Mouse (Mus musculus): ENCODE data around the gene Snx30. TPM values are rescaled to one million over a fixed set of nuclear protein-coding genes. Genes with fewer than 3 reads are reported as not detected.

Gene Snx30
- polyA plus RNA-seq, 1 experiment from 2014 or later = 7.0 TPM

DNA sequence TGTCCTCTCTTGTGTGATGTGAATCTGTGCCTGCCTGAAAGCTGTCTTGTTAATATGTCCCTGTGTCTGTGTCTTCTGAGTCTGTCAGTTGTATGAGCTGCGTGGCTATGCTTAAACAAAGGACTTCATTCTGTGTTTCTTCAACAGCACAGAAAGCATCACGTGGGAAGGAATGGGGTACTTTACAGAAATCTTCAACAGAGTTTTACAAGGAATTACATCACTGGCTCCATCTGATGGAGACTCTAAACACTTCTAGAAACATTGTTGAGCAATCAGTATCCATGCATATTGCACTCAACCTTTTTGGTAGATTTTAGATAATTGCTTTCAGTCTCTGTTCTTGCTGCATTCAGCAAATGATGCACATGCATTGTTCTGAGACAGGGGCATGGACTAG is 71.4 kb downstream of the Snx30 start:
- 87% methylated on average over 2 of the region's 2 CpGs for WGBS

GRCm38 (mm10) chr4:59878595-59878994 is 73.0 kb downstream of the Snx30 start:
- no peak for DNase-seq (ENCODE audit: low spot score)
- 77% methylated on average over 8 of the region's 8 CpGs for WGBS
- no peaks in the 10 kb centered on the region for H3K27me3 ChIP-seq (ENCODE audit: insufficient read depth, low read length)

More for the DNA sequence above, 71.4 kb downstream of the Snx30 start:
- Histone ChIP-seq H3K9me3 (replicated peaks; ENCODE audit: low read length) (no peaks in the 10 kb centered on the region), H3K4me2 (ENCODE audit: low read length) (no peak overlapping the region), H3K9ac (ENCODE audit: low read depth, low read length) (no peak overlapping the region), H3K27ac (no peak overlapping the region), H3K4me1 (replicated peaks; ENCODE audit: insufficient read depth, low read length) (no peaks in the 10 kb centered on the region), H3K4me3 (replicated peaks; ENCODE audit: low read depth, low read length) (no peak overlapping the region), H3K36me3 (ENCODE audit: insufficient read depth, low read length) (0 out of 2 replicates have a peak, but pooled peaks cover 6% of the 10 kb centered on the region), H3K27me3 (ENCODE audit: insufficient read depth, low read length) (no peaks in the 10 kb centered on the region)
- no peak for TF ChIP-seq CTCF (IDR thresholded peaks at IDR 0.05; ENCODE audit: low read depth)
- DNase-seq (ENCODE audit: low spot score) = no peak
- ATAC-seq (replicated peaks; ENCODE audit: low FRiP score, low read depth) = no peak

DNA sequence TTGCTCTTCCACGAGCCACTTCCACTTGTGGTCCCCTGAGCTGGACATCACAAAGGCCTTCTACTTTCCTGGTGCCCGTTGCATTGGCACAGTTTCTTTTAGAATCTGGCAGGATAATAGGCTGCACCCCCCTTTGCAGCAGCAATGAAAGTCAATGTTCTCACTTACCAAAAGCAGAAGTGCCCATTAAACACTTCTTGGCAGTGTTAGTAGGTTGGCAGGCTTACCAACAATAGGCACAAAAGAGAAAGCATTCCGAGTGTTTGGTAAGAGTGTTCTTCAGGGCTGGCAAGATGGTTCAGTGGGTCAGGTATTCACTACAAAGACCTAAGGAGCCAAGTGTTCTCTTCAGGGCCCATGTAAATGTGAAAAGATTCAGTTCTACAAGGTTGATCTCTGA is 73.8 kb downstream of the Snx30 start:
- H3K4me1 ChIP-seq (replicated peaks; ENCODE audit: insufficient read depth, low read length) = no peaks in the 10 kb centered on the region
- TF ChIP-seq CTCF (IDR thresholded peaks at IDR 0.05; ENCODE audit: low read depth) = no peak
- no peak for ATAC-seq (replicated peaks; ENCODE audit: low FRiP score, low read depth)
- H3K4me3 ChIP-seq (replicated peaks; ENCODE audit: low read depth, low read length) = no peak overlapping the region
- no peaks in the 10 kb centered on the region for H3K9me3 ChIP-seq (replicated peaks; ENCODE audit: low read length)
- H3K4me2 ChIP-seq (ENCODE audit: low read length) = no peak overlapping the region
- H3K27me3 ChIP-seq (ENCODE audit: insufficient read depth, low read length) = no peaks in the 10 kb centered on the region
- 0 out of 2 replicates have a peak, but pooled peaks cover 6% of the 10 kb centered on the region for H3K36me3 ChIP-seq (ENCODE audit: insufficient read depth, low read length)
- 92% methylated on average over 3 of the region's 3 CpGs for whole genome bisulfite sequencing
- H3K27ac ChIP-seq = no peak overlapping the region
- H3K9ac ChIP-seq (ENCODE audit: low read depth, low read length) = no peak overlapping the region
- DNase-seq (ENCODE audit: low spot score) = no peak

More at GRCm38 (mm10) chr4:59878595-59878994, 73.0 kb downstream of the Snx30 start:
- Histone ChIP-seq H3K4me2 (ENCODE audit: low read length) (no peak overlapping the region), H3K27ac (no peak overlapping the region), H3K4me1 (replicated peaks; ENCODE audit: insufficient read depth, low read length) (no peaks in the 10 kb centered on the region), H3K9me3 (replicated peaks; ENCODE audit: low read length) (no peaks in the 10 kb centered on the region), H3K9ac (ENCODE audit: low read depth, low read length) (no peak overlapping the region), H3K36me3 (ENCODE audit: insufficient read depth, low read length) (0 out of 2 replicates have a peak, but pooled peaks cover 6% of the 10 kb centered on the region), H3K4me3 (replicated peaks; ENCODE audit: low read depth, low read length) (no peak overlapping the region)
- TF ChIP-seq CTCF (IDR thresholded peaks at IDR 0.05; ENCODE audit: low read depth) = no peak
- ATAC-seq (replicated peaks; ENCODE audit: low FRiP score, low read depth) = no peak

GRCm38 (mm10) chr4:59880725-59881124 is 75.1 kb downstream of the Snx30 start:
- H3K4me3 ChIP-seq (replicated peaks; ENCODE audit: low read depth, low read length) = no peak overlapping the region
- no peak overlapping the region for H3K27ac ChIP-seq
- H3K9ac ChIP-seq (ENCODE audit: low read depth, low read length) = no peak overlapping the region
- 88% methylated on average over 5 of the region's 5 CpGs for WGBS
- H3K4me1 ChIP-seq (replicated peaks; ENCODE audit: insufficient read depth, low read length) = no peaks in the 10 kb centered on the region
- H3K27me3 ChIP-seq (ENCODE audit: insufficient read depth, low read length) = no peaks in the 10 kb centered on the region
- H3K9me3 ChIP-seq (replicated peaks; ENCODE audit: low read length) = no peaks in the 10 kb centered on the region
- H3K4me2 ChIP-seq (ENCODE audit: low read length) = no peak overlapping the region
- no peak for TF ChIP-seq CTCF (IDR thresholded peaks at IDR 0.05; ENCODE audit: low read depth)
- DNase-seq (ENCODE audit: low spot score) (no peak), ATAC-seq (replicated peaks; ENCODE audit: low FRiP score, low read depth) (no peak)
- peaks cover 9% of the 10 kb centered on the region; the same call in 1 of the 2 replicates for H3K36me3 ChIP-seq (ENCODE audit: insufficient read depth, low read length)

DNA sequence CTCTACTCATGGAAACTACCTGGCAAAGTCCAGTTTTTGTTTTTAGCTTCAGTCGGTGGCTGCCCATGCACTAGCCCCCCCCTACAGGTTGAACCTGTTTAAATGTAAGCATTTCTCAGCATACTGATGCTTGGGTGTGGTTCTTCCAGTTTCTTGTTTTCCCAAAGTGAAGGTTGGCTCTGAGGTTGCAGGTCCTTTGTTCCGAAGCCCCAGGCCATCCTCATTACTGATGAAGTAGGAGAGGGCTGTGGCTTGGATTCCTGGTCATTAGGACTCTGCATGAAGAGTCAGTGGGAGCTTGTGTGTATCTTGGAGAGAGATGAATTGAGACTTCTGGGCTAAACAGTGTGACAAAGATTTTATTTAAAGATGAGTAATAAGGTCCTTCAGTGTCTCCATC is 75.6 kb downstream of the Snx30 start:
- Histone ChIP-seq H3K4me1 (replicated peaks; ENCODE audit: insufficient read depth, low read length) (no peaks in the 10 kb centered on the region), H3K9me3 (replicated peaks; ENCODE audit: low read length) (no peaks in the 10 kb centered on the region), H3K9ac (ENCODE audit: low read depth, low read length) (no peak overlapping the region), H3K27ac (no peak overlapping the region), H3K27me3 (ENCODE audit: insufficient read depth, low read length) (no peaks in the 10 kb centered on the region), H3K36me3 (ENCODE audit: insufficient read depth, low read length) (peaks cover 10% of the 10 kb centered on the region; the same call in 1 of the 2 replicates), H3K4me2 (ENCODE audit: low read length) (no peak overlapping the region), H3K4me3 (replicated peaks; ENCODE audit: low read depth, low read length) (no peak overlapping the region)
- no peak for ATAC-seq (replicated peaks; ENCODE audit: low FRiP score, low read depth)
- no peak for DNase-seq (ENCODE audit: low spot score)
- 79% methylated on average over 2 of the region's 2 CpGs for WGBS
- no peak for TF ChIP-seq CTCF (IDR thresholded peaks at IDR 0.05; ENCODE audit: low read depth)

DNA sequence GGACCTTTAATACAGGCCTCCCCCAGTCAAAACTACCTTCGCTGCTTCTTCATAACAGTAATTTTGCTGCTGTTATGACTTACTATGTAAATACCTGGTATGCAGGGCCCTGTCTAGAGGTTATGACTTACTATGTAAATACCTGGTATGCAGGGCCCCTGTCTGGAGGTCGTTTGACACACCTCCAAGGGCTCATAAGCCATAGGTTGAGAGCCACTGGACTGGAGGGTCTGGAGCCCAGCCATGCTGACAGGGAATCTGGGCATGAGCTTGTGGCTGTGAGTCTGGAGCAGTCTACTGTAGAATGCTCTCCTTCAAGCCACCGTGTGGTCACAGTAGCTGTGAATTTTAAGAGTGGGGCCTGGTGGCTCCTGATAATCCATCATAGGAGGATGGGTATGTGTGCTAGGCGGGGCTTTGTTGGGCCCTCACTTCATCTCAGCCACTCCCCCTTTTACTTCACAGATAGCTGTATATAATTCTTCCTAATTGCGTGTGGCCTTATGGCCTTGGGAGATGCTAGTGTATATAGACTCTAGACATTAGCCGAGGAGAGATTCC is 78.6 kb downstream of the Snx30 start:
- no peaks in the 10 kb centered on the region for H3K9me3 ChIP-seq (replicated peaks; ENCODE audit: low read length)
- ATAC-seq (replicated peaks; ENCODE audit: low FRiP score, low read depth) = no peak
- DNase-seq (ENCODE audit: low spot score) = no peak
- TF ChIP-seq CTCF (IDR thresholded peaks at IDR 0.05; ENCODE audit: low read depth) = no peak
- no peaks in the 10 kb centered on the region for H3K4me1 ChIP-seq (replicated peaks; ENCODE audit: insufficient read depth, low read length)
- no peak overlapping the region for H3K9ac ChIP-seq (ENCODE audit: low read depth, low read length)
- no peak overlapping the region for H3K4me2 ChIP-seq (ENCODE audit: low read length)
- 77% methylated on average over 6 of the region's 6 CpGs for WGBS
- no peaks in the 10 kb centered on the region for H3K27me3 ChIP-seq (ENCODE audit: insufficient read depth, low read length)
- peaks cover 12% of the 10 kb centered on the region; the same call in 1 of the 2 replicates for H3K36me3 ChIP-seq (ENCODE audit: insufficient read depth, low read length)
- no peak overlapping the region for H3K27ac ChIP-seq
- no peak overlapping the region for H3K4me3 ChIP-seq (replicated peaks; ENCODE audit: low read depth, low read length)

DNA sequence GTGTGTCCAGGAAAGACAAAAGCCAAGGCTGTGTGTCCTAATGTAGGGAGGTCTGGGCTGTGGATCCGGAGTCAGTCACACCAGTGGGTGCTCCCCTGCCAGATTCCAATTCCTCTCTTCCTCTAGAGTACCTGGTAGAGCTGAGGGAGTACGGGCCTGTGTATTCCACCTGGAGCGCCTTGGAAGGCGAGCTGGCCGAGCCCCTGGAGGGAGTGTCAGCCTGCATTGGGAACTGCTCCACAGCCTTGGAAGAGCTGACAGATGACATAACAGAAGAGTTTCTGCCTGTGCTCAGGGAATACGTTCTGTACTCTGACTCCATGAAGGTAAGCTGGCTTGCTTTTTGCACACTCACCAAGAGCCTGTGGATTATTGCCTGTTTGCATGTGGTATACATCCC is 80.6 kb downstream of the Snx30 start:
- H3K36me3 ChIP-seq (ENCODE audit: insufficient read depth, low read length) = peaks cover 7% of the 10 kb centered on the region
- no peak overlapping the region for H3K27ac ChIP-seq
- DNase-seq (ENCODE audit: low spot score) = no peak
- H3K4me2 ChIP-seq (ENCODE audit: low read length) = no peak overlapping the region
- TF ChIP-seq CTCF (IDR thresholded peaks at IDR 0.05; ENCODE audit: low read depth) = no peak
- H3K27me3 ChIP-seq (ENCODE audit: insufficient read depth, low read length) = no peaks in the 10 kb centered on the region
- H3K4me3 ChIP-seq (replicated peaks; ENCODE audit: low read depth, low read length) = no peak overlapping the region
- no peaks in the 10 kb centered on the region for H3K4me1 ChIP-seq (replicated peaks; ENCODE audit: insufficient read depth, low read length)
- H3K9ac ChIP-seq (ENCODE audit: low read depth, low read length) = no peak overlapping the region
- H3K9me3 ChIP-seq (replicated peaks; ENCODE audit: low read length) = no peaks in the 10 kb centered on the region
- 96% methylated on average over 6 of the region's 6 CpGs for WGBS
- ATAC-seq (replicated peaks; ENCODE audit: low FRiP score, low read depth) = no peak
